Mouse (Mus musculus) embryonic facial prominence, embryonic 13.5 days (tissue): ENCODE data around the gene Milr1. TPM values are rescaled to one million over a fixed set of nuclear protein-coding genes. Genes with fewer than 3 reads are reported as not detected.
A peak's percentile ranks its signal among the peaks of the same experiment; 100 is the strongest.
"Not testable (repeated sequence)": the region's sequence is repeated elsewhere in the genome, so short reads cannot be mapped to it uniquely, and the experiment has no call there.

ENCODE experiments used
- ATAC-seq: fragments of 200-750 bp; cut with Nextera tagmentation; 2 replicates; pipeline ENCODE4 v1.8.0; 2017; ENCODE audit warnings: low read depth; ENCODE audit not compliant: insufficient number of reproducible peaks, insufficient read depth, low FRiP score, low TSS enrichment
- H3K27ac ChIP-seq: fragments of 300-500 bp; sonication (generic); 2 replicates; pipeline ENCODE4 v1.5.1; 2015; ENCODE audit warnings: moderate library complexity, mild to moderate bottlenecking, inconsistent platforms
- H3K27me3 ChIP-seq: fragments of 300-500 bp; sonication (generic); 2 replicates; pipeline ENCODE4 v1.6.1; 2015; ENCODE audit warnings: mild to moderate bottlenecking, inconsistent platforms
- H3K36me3 ChIP-seq: fragments of 300-500 bp; sonication (generic); 2 replicates; pipeline ENCODE4 v1.6.1; 2015; ENCODE audit warnings: mild to moderate bottlenecking, inconsistent platforms
- H3K4me1 ChIP-seq: fragments of 300-500 bp; sonication (generic); 2 replicates; pipeline ENCODE4 v1.6.1; 2015; ENCODE audit warnings: inconsistent platforms
- H3K4me2 ChIP-seq: fragments of 300-500 bp; sonication (generic); 2 replicates; pipeline ENCODE4 v1.6.1; 2015; ENCODE audit warnings: moderate library complexity, mild to moderate bottlenecking, inconsistent platforms
- H3K4me3 ChIP-seq: fragments of 300-500 bp; sonication (generic); 2 replicates; pipeline ENCODE4 v1.5.1; 2015; ENCODE audit warnings: mild to moderate bottlenecking, inconsistent platforms
- H3K9ac ChIP-seq: fragments of 300-500 bp; sonication (generic); 2 replicates; pipeline ENCODE4 v1.6.1; 2015; ENCODE audit warnings: mild to moderate bottlenecking, inconsistent platforms
- H3K9me3 ChIP-seq: fragments of 300-500 bp; sonication (generic); 2 replicates; pipeline ENCODE4 v1.6.1; 2016; ENCODE audit warnings: inconsistent platforms
- WGBS: fragments of 180-500 bp; shearing (Covaris S2); methylation state at CpG from one replicate; pipeline ENCODE4 v1.1.7; 2015; ENCODE audit warnings: mixed read lengths; 5-methylcytosine and 5-hydroxymethylcytosine counted together
- polyA plus RNA-seq: library from polyadenylated mRNA; unstranded; fragments of >200 nt; fragmentation: Nextera tagmentation; extraction: Ambion mirVana; gene quantifications from 2 replicates; pipeline ENCODE4 v1.2.1, GENCODE M21; 2015

The Milr1 gene
- polyA plus RNA-seq, 1 experiment from 2014 or later = 2.3 TPM

GRCm38 (mm10) chr11:106788775-106789459 lies 37.9 kb downstream of the Milr1 start, which contains the start of the genes Ddx5 and Cep95:
Gene Ddx5 (minus strand): TSS chr11:106789185.
Gene Cep95 (plus strand): TSS chr11:106789252.
- Histone ChIP-seq H3K4me2 (peak within 1 kb of the TSS; percentile 79), H3K4me3 (peak within 1 kb of the TSS; percentile 87), H3K36me3 (peaks cover 42% of the 10 kb centered on the region), H3K27me3 (no peaks in the 10 kb centered on the region), H3K4me1 (peaks cover 18% of the 10 kb centered on the region), H3K27ac (peak within 1 kb of the TSS; percentile 99), H3K9ac (peak within 1 kb of the TSS; percentile 99), H3K9me3 (no peaks in the 10 kb centered on the region)
- ATAC-seq = peak; percentile 88
- under 1% methylated on average over 58 of the region's 58 CpGs for WGBS

- Histone ChIP-seq H3K27ac (peak overlapping the region; percentile 99), H3K4me2 (peak overlapping the region; percentile 79), H3K9me3 (no peaks in the 10 kb centered on the region), H3K4me3 (peak overlapping the region; percentile 87), H3K27me3 (no peaks in the 10 kb centered on the region), H3K4me1 (peaks cover 23% of the 10 kb centered on the region), H3K36me3 (peaks cover 42% of the 10 kb centered on the region), H3K9ac (peak overlapping the region; percentile 99)
- no peak; the same call in 1 of the 2 replicates for ATAC-seq
- WGBS = under 1% methylated on average over 6 of the region's 6 CpGs
Measured at GRCm38 (mm10) chr11:106789649-106790048, 38.6 kb downstream of the Milr1 start.

GRCm38 (mm10) chr11:106793846-106794245 lies 42.8 kb downstream of the Milr1 start:
- Histone ChIP-seq H3K36me3 (peaks cover 47% of the 10 kb centered on the region), H3K9ac (no peak overlapping the region), H3K4me3 (no peak overlapping the region), H3K27ac (no peak overlapping the region), H3K27me3 (no peaks in the 10 kb centered on the region), H3K4me2 (no peak overlapping the region), H3K4me1 (peaks cover 24% of the 10 kb centered on the region), H3K9me3 (no peaks in the 10 kb centered on the region)
- 78% methylated on average over 4 of the region's 4 CpGs for WGBS
- ATAC-seq = no peak

- Histone ChIP-seq H3K4me3 (no peak overlapping the region), H3K36me3 (peaks cover 65% of the 10 kb centered on the region), H3K27me3 (no peaks in the 10 kb centered on the region), H3K9me3 (no peaks in the 10 kb centered on the region), H3K4me1 (peaks cover 22% of the 10 kb centered on the region), H3K4me2 (peak overlapping the region; percentile 14; the same call in 1 of the 2 replicates), H3K27ac (peak overlapping the region; percentile 64), H3K9ac (no peak overlapping the region)
- WGBS = 23% methylated on average over 9 of the region's 9 CpGs
- ATAC-seq = no peak
Measured at GRCm38 (mm10) chr11:106795679-106796078, 44.7 kb downstream of the Milr1 start.

- no peak overlapping the region for H3K4me3 ChIP-seq
- H3K36me3 ChIP-seq = peaks cover 80% of the 10 kb centered on the region
- no peaks in the 10 kb centered on the region for H3K9me3 ChIP-seq
- no peaks in the 10 kb centered on the region for H3K4me1 ChIP-seq
- ATAC-seq = no peak
- H3K27me3 ChIP-seq = no peaks in the 10 kb centered on the region
- H3K9ac ChIP-seq = no peak overlapping the region
- 91% methylated on average over 10 of the region's 10 CpGs for WGBS
- no peak overlapping the region for H3K27ac ChIP-seq
- no peak overlapping the region for H3K4me2 ChIP-seq
Measured at GRCm38 (mm10) chr11:106802069-106802627, 51.1 kb downstream of the Milr1 start.

- WGBS = 79% methylated on average over 1 of the region's 1 CpGs
- not testable (repeated sequence) for H3K9ac ChIP-seq, H3K27me3 ChIP-seq, H3K9me3 ChIP-seq, H3K4me2 ChIP-seq, H3K4me3 ChIP-seq, ATAC-seq, H3K27ac ChIP-seq, H3K4me1 ChIP-seq
- peaks cover 72% of the 10 kb centered on the region for H3K36me3 ChIP-seq
Measured at GRCm38 (mm10) chr11:106807442-106807841, 56.4 kb downstream of the Milr1 start.

- Histone ChIP-seq H3K4me3 (no peak overlapping the region), H3K4me1 (peaks cover 7% of the 10 kb centered on the region; the same call in 1 of the 2 replicates), H3K27ac (no peak overlapping the region), H3K4me2 (no peak overlapping the region), H3K27me3 (no peaks in the 10 kb centered on the region), H3K36me3 (peaks cover 90% of the 10 kb centered on the region), H3K9ac (no peak overlapping the region), H3K9me3 (no peaks in the 10 kb centered on the region)
- no peak for ATAC-seq
- WGBS = 87% methylated on average over 7 of the region's 7 CpGs
Measured at GRCm38 (mm10) chr11:106812410-106813136, 61.5 kb downstream of the Milr1 start.

GRCm38 (mm10) chr11:106814601-106815320 lies 63.7 kb downstream of the Milr1 start:
- 47% methylated on average over 14 of the region's 14 CpGs for WGBS
- no peak for ATAC-seq

GRCm38 (mm10) chr11:106815331-106815730 lies 64.3 kb downstream of the Milr1 start:
- no peak overlapping the region for H3K4me3 ChIP-seq
- ATAC-seq = no peak
- peaks cover 93% of the 10 kb centered on the region for H3K36me3 ChIP-seq
- H3K4me1 ChIP-seq = peaks cover 15% of the 10 kb centered on the region
- no peaks in the 10 kb centered on the region for H3K9me3 ChIP-seq
- no peaks in the 10 kb centered on the region for H3K27me3 ChIP-seq
- 90% methylated on average over 2 of the region's 2 CpGs for WGBS
- no peak overlapping the region for H3K4me2 ChIP-seq
- H3K27ac ChIP-seq = peak overlapping the region; percentile 48; the same call in 1 of the 2 replicates
- no peak overlapping the region for H3K9ac ChIP-seq

More at GRCm38 (mm10) chr11:106814601-106815320, 63.7 kb downstream of the Milr1 start:
- peaks cover 13% of the 10 kb centered on the region for H3K4me1 ChIP-seq
- H3K27ac ChIP-seq = peak overlapping the region; percentile 48; the same call in 1 of the 2 replicates
- no peaks in the 10 kb centered on the region for H3K9me3 ChIP-seq
- H3K27me3 ChIP-seq = no peaks in the 10 kb centered on the region
- H3K9ac ChIP-seq = no peak overlapping the region
- H3K4me3 ChIP-seq = no peak overlapping the region
- peaks cover 96% of the 10 kb centered on the region for H3K36me3 ChIP-seq
- no peak overlapping the region for H3K4me2 ChIP-seq

- Histone ChIP-seq H3K4me1 (peaks cover 17% of the 10 kb centered on the region), H3K4me3 (no peak overlapping the region), H3K9ac (no peak overlapping the region), H3K4me2 (no peak overlapping the region), H3K9me3 (no peaks in the 10 kb centered on the region), H3K27me3 (no peaks in the 10 kb centered on the region), H3K36me3 (peaks cover 93% of the 10 kb centered on the region), H3K27ac (no peak overlapping the region)
- 50% methylated on average over 2 of the region's 2 CpGs for WGBS
- ATAC-seq = no peak
Measured at GRCm38 (mm10) chr11:106815761-106816160, 64.7 kb downstream of the Milr1 start.

GRCm38 (mm10) chr11:106816316-106816715 lies 65.3 kb downstream of the Milr1 start:
- H3K9me3 ChIP-seq = no peaks in the 10 kb centered on the region
- peaks cover 92% of the 10 kb centered on the region for H3K36me3 ChIP-seq
- H3K4me2 ChIP-seq = no peak overlapping the region
- H3K27me3 ChIP-seq = no peaks in the 10 kb centered on the region
- H3K4me1 ChIP-seq = peaks cover 22% of the 10 kb centered on the region
- no peak overlapping the region; the same call in 1 of the 2 replicates for H3K27ac ChIP-seq
- ATAC-seq = no peak
- H3K4me3 ChIP-seq = no peak overlapping the region
- no peak overlapping the region for H3K9ac ChIP-seq
- 64% methylated on average over 7 of the region's 7 CpGs for WGBS
